Mouse (Mus musculus): ENCODE results near the gene Prrt1. TPM values are rescaled to one million over a fixed set of nuclear protein-coding genes. Genes with fewer than 3 reads are reported as not detected.

Gene Prrt1
- polyA plus RNA-seq, 1 experiment from 2014 or later, result 0.64 TPM

DNA sequence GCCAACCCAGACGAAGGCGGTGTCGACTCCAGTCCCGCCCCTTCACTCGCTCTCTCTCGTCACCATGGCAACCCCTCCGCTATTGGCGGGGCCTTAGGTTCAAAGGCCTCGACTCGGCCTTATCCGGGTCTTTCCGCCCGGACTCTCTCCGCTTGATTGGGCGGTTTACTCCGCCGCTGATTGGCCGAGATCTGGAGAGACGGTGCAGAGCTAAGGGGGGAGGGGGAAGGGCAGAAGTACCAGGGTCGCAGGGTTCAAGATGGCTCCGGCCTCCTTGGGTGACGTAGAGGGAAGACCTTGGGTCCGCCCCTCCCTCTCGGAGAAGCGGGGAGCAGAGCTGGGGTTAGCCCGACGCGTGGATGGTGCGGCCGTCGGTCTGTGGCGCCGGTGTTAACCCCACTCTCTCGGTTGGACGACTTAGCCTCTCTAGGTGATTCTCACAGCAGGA, 25.2 kb upstream of the Prrt1 start, which contains the start of gene Agpat1:
Gene Agpat1, plus strand, starts transcription at position 202 of the 448 bp plus-strand sequence.
- H3K9ac ChIP-seq (ENCODE audit: low read depth, low read length), result peak within 1 kb of the TSS; percentile 91
- H3K27me3 ChIP-seq (replicated peaks; ENCODE audit: control insufficient read depth, insufficient read depth, low read length), result no peaks in the 10 kb centered on the region
- no peaks in the 10 kb centered on the region for H3K9me3 ChIP-seq (ENCODE audit: control insufficient read depth, low read length)
- peak; percentile 100 for DNase-seq (ENCODE audit: low spot score)
- H3K4me2 ChIP-seq (ENCODE audit: low read depth, low read length), result peak within 1 kb of the TSS; percentile 90
- peaks cover 17% of the 10 kb centered on the region for H3K4me1 ChIP-seq (ENCODE audit: control insufficient read depth, insufficient read depth, low read length)
- peak within 1 kb of the TSS; percentile 74 for H3K4me3 ChIP-seq (ENCODE audit: low read depth, low read length)
- peak; percentile 87 for ATAC-seq (ENCODE audit: low read depth)
- WGBS, result under 1% methylated on average over 31 of the region's 35 CpGs
- peaks cover 21% of the 10 kb centered on the region for H3K36me3 ChIP-seq (ENCODE audit: control insufficient read depth, insufficient read depth, low read length)
- H3K27ac ChIP-seq (replicated peaks; ENCODE audit: low read depth, low read length), result peak within 1 kb of the TSS; percentile 89

DNA sequence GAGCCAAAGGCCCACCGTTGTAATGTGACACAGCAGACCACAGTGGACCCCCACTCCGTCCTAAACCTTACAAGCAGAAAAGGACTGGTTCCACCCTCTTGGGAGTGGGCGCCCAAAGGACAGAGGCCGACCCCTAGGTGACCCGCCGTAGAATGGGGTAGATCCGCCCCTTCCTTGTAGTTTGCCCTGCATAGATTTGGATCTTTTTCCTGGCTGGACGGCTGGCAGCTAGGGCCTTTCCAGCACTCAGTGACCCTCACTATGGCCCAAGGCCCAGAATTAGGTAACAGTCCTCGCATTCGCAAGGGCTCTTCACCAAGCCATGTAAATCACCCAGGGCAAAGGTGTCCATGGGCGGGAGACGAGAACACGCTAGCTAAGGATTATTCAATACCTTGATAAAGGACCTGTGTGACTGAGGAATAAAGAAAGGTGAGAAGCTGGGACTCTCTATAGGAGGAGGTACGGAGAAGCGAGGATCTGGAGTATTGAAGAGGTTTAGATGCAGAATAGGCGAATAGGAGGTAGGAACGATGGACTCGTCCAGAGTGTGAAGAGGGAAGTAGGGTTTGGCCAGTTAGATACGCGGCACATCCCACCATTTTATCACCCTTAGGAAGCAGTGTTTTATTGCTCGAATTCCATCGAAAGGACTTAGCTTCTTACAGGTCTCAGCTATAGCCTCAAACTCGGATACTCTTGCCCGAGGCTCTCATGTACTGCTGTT, 24.7 kb upstream of the Prrt1 start:
- H3K4me3 ChIP-seq (ENCODE audit: low read depth, low read length), result peak overlapping the region; percentile 74
- H3K36me3 ChIP-seq (ENCODE audit: control insufficient read depth, insufficient read depth, low read length), result peaks cover 21% of the 10 kb centered on the region
- peak overlapping the region; percentile 91 for H3K9ac ChIP-seq (ENCODE audit: low read depth, low read length)
- no peaks in the 10 kb centered on the region for H3K9me3 ChIP-seq (ENCODE audit: control insufficient read depth, low read length)
- peaks cover 17% of the 10 kb centered on the region for H3K4me1 ChIP-seq (ENCODE audit: control insufficient read depth, insufficient read depth, low read length)
- H3K27ac ChIP-seq (replicated peaks; ENCODE audit: low read depth, low read length), result peak overlapping the region; percentile 89
- H3K4me2 ChIP-seq (ENCODE audit: low read depth, low read length), result peak overlapping the region; percentile 90
- ATAC-seq (ENCODE audit: low read depth) (no peak), DNase-seq (ENCODE audit: low spot score) (no peak)
- no peaks in the 10 kb centered on the region for H3K27me3 ChIP-seq (replicated peaks; ENCODE audit: control insufficient read depth, insufficient read depth, low read length)
- WGBS, result 21% methylated on average over 24 of the region's 24 CpGs

DNA sequence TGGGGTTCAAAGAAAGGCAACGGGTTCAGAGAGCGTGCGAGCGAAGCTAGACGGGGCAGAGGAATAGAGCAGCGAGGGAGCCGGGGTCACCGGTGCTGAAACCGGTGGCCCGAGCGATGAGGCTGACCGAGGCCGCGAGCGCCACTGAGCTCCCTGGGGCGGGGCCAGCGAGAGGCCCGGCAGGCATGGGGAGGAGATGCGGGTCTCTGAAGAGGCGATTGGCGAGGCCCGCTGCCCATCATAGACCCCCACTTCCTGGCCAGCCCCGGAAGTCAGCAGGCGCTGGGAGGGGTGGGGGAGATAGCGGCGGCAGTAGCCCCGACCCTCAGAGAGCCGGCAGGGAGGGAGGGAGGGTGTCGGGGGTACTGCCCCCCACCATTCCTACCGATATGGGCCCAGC, 23.7 kb upstream of the Prrt1 start:
- ATAC-seq (ENCODE audit: low read depth) (peak; percentile 48), DNase-seq (ENCODE audit: low spot score) (peak; percentile 97)
- Histone ChIP-seq H3K9me3 (ENCODE audit: control insufficient read depth, low read length) (no peaks in the 10 kb centered on the region), H3K4me3 (ENCODE audit: low read depth, low read length) (peak overlapping the region; percentile 74), H3K27me3 (replicated peaks; ENCODE audit: control insufficient read depth, insufficient read depth, low read length) (no peaks in the 10 kb centered on the region), H3K4me2 (ENCODE audit: low read depth, low read length) (peak overlapping the region; percentile 90), H3K27ac (replicated peaks; ENCODE audit: low read depth, low read length) (peak overlapping the region; percentile 89), H3K4me1 (ENCODE audit: control insufficient read depth, insufficient read depth, low read length) (peaks cover 17% of the 10 kb centered on the region), H3K9ac (ENCODE audit: low read depth, low read length) (peak overlapping the region; percentile 91), H3K36me3 (ENCODE audit: control insufficient read depth, insufficient read depth, low read length) (peaks cover 14% of the 10 kb centered on the region)
- 0% methylated on average over 6 of the region's 30 CpGs for WGBS

DNA sequence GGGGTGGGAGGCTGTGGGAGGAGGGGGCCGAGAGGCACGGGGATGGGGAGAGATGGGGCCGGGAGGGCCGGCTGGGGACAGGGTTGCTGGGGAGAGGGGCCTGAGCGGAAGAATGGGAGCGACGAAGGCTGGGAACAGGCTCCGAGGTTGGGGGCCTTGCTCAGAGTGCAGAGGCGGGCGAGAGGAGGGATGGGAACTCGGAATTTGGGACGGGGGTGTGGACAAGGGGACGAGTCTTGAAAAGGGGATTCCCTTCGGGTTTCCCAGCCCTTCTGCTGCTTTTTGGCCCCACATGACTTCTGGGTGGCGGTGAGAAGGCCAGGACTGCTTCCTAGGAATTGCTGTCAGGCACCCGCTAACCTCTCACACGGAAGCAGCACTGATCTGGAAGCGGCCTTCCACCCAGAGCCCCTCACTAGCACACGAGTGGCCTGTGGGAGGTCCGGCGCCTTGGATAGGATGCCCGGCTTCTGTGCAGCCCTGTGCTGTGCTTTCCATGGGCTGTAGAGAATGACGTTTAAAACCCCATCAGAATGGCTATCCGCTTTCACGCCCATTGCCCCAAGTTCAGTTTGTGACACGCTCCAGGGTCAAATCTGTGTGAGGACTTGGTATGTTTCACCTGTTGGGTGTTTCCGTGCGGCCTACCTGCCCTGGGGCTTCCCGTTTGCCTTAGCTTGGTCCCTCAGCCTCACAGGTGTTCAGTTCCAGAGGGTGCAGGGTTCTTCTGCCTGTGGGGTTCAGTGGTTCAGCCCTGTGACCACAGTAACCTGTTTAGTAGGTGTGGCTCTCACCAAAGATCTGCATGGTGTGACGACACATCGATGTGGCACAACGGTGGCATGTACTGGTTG, 22.9 kb upstream of the Prrt1 start:
- Histone ChIP-seq H3K27ac (replicated peaks; ENCODE audit: low read depth, low read length) (peak overlapping the region; percentile 82), H3K9me3 (ENCODE audit: control insufficient read depth, low read length) (no peaks in the 10 kb centered on the region), H3K36me3 (ENCODE audit: control insufficient read depth, insufficient read depth, low read length) (peaks cover 14% of the 10 kb centered on the region), H3K27me3 (replicated peaks; ENCODE audit: control insufficient read depth, insufficient read depth, low read length) (no peaks in the 10 kb centered on the region), H3K4me3 (ENCODE audit: low read depth, low read length) (peak overlapping the region; percentile 74), H3K9ac (ENCODE audit: low read depth, low read length) (peak overlapping the region; percentile 91), H3K4me2 (ENCODE audit: low read depth, low read length) (peak overlapping the region; percentile 90), H3K4me1 (ENCODE audit: control insufficient read depth, insufficient read depth, low read length) (peaks cover 17% of the 10 kb centered on the region)
- no peak for DNase-seq (ENCODE audit: low spot score)
- 14% methylated on average over 29 of the region's 32 CpGs for WGBS
- ATAC-seq (ENCODE audit: low read depth), result no peak

DNA sequence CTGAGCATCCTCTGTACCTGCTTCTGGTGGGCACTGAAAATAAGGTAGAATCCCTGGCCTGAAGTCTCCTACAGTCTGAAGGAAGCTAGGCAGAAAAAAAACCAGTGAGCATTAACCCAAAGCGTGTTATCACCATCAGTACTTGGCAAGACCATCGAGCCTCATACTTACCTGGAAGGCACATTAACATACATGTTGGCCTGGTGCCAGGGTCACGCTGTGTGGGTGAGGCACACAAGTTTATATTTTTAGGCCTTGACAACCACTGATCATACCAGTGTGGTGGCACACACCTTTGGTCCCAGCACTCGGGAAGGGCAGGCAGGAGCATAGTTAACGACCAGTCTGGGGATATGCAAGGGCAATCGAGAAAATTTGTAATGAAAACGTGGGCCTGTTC, 21.3 kb upstream of the Prrt1 start:
- no peak for DNase-seq (ENCODE audit: low spot score)
- H3K4me2 ChIP-seq (ENCODE audit: low read depth, low read length), result no peak overlapping the region
- no peak overlapping the region for H3K27ac ChIP-seq (replicated peaks; ENCODE audit: low read depth, low read length)
- no peak overlapping the region for H3K9ac ChIP-seq (ENCODE audit: low read depth, low read length)
- no peak for ATAC-seq (ENCODE audit: low read depth)
- 79% methylated on average over 7 of the region's 7 CpGs for WGBS
- peaks cover 9% of the 10 kb centered on the region for H3K4me1 ChIP-seq (ENCODE audit: control insufficient read depth, insufficient read depth, low read length)
- H3K27me3 ChIP-seq (replicated peaks; ENCODE audit: control insufficient read depth, insufficient read depth, low read length), result no peaks in the 10 kb centered on the region
- H3K4me3 ChIP-seq (ENCODE audit: low read depth, low read length), result no peak overlapping the region
- no peaks in the 10 kb centered on the region for H3K9me3 ChIP-seq (ENCODE audit: control insufficient read depth, low read length)
- H3K36me3 ChIP-seq (ENCODE audit: control insufficient read depth, insufficient read depth, low read length), result peaks cover 24% of the 10 kb centered on the region

DNA sequence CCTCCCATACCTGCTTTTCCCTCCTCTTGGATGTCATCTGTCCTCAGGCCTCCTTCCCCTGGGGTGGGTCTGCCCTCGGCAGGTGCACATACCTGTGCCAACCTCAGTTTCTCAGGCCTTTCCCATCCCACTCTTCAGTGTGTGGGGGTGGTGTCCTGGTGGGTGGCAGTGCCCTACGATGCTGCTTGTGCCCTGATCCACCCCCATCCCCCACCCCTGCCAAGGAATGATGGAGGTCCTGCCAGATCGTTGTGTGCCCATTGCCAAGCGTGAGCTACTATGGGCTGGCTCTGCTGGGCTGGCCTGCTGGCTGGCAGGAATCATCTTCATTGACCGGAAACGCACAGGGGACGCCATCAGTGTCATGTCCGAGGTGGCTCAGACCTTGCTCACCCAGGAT, 18.3 kb upstream of the Prrt1 start:
- Histone ChIP-seq H3K27me3 (replicated peaks; ENCODE audit: control insufficient read depth, insufficient read depth, low read length) (no peaks in the 10 kb centered on the region), H3K9ac (ENCODE audit: low read depth, low read length) (no peak overlapping the region), H3K27ac (replicated peaks; ENCODE audit: low read depth, low read length) (no peak overlapping the region), H3K4me2 (ENCODE audit: low read depth, low read length) (no peak overlapping the region), H3K4me1 (ENCODE audit: control insufficient read depth, insufficient read depth, low read length) (no peaks in the 10 kb centered on the region), H3K4me3 (ENCODE audit: low read depth, low read length) (no peak overlapping the region), H3K9me3 (ENCODE audit: control insufficient read depth, low read length) (no peaks in the 10 kb centered on the region), H3K36me3 (ENCODE audit: control insufficient read depth, insufficient read depth, low read length) (peaks cover 47% of the 10 kb centered on the region)
- 89% methylated on average over 8 of the region's 8 CpGs for WGBS
- no peak for DNase-seq (ENCODE audit: low spot score)
- no peak for ATAC-seq (ENCODE audit: low read depth)

DNA sequence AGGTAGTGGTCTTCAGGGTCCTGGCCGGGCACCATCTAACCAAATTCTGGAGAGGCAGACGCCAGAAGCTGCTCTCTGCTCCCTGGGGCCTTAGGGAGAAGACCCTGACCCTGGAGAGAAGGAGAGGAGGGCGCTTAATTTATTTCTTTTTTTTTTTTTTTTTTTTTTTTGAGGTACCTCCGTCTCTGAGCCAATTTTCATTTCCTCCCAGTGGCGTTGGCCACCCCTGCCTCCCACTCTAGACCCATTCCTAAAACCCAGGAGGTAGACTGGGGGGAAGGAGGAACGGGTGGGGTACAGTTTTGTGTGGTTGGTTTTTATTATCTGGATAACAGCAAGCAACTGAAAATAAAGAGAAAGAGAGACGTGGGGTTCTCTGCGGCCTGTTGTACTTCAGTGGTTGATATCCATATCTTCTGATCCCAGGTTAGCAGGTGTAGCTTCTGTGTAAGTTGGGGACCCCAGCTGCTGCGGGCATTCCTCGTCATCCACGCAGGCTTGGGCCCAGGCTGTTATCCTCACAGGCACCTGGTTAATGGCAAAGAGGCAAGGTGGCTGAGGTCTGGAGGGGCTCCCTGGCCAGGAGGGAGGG, 16.2 kb upstream of the Prrt1 start:
- Histone ChIP-seq H3K4me1 (ENCODE audit: control insufficient read depth, insufficient read depth, low read length) (no peaks in the 10 kb centered on the region), H3K9ac (ENCODE audit: low read depth, low read length) (no peak overlapping the region), H3K9me3 (ENCODE audit: control insufficient read depth, low read length) (no peaks in the 10 kb centered on the region), H3K27me3 (replicated peaks; ENCODE audit: control insufficient read depth, insufficient read depth, low read length) (no peaks in the 10 kb centered on the region), H3K36me3 (ENCODE audit: control insufficient read depth, insufficient read depth, low read length) (peaks cover 63% of the 10 kb centered on the region), H3K4me3 (ENCODE audit: low read depth, low read length) (no peak overlapping the region), H3K27ac (replicated peaks; ENCODE audit: low read depth, low read length) (no peak overlapping the region), H3K4me2 (ENCODE audit: low read depth, low read length) (no peak overlapping the region)
- 91% methylated on average over 10 of the region's 11 CpGs for WGBS
- DNase-seq (ENCODE audit: low spot score) (no peak), ATAC-seq (ENCODE audit: low read depth) (no peak)

DNA sequence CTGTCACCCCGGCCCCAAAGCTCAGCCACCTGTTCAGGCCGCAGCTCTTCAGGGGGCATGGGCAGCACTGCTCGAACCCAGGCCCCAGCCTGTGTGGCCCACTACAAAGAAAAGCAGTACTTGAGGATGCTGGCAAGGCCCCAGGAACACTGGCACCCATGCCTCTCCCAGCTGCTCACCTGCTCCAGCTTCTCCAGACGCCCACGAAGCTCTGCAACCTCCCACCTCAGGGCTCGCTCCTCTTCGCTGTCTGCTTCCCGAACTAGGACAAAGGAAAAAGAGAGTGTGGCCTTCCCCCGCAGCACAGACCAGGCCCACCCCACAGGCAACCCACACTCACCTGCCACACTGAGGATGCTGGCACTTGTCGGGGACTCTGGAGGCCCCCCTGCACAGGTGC, 15.5 kb upstream of the Prrt1 start:
- H3K4me3 ChIP-seq (ENCODE audit: low read depth, low read length), result no peak overlapping the region
- H3K4me2 ChIP-seq (ENCODE audit: low read depth, low read length), result no peak overlapping the region
- H3K4me1 ChIP-seq (ENCODE audit: control insufficient read depth, insufficient read depth, low read length), result no peaks in the 10 kb centered on the region
- no peak overlapping the region for H3K27ac ChIP-seq (replicated peaks; ENCODE audit: low read depth, low read length)
- no peak for ATAC-seq (ENCODE audit: low read depth)
- DNase-seq (ENCODE audit: low spot score), result no peak
- peaks cover 63% of the 10 kb centered on the region for H3K36me3 ChIP-seq (ENCODE audit: control insufficient read depth, insufficient read depth, low read length)
- H3K9me3 ChIP-seq (ENCODE audit: control insufficient read depth, low read length), result no peaks in the 10 kb centered on the region
- no peak overlapping the region for H3K9ac ChIP-seq (ENCODE audit: low read depth, low read length)
- no peaks in the 10 kb centered on the region for H3K27me3 ChIP-seq (replicated peaks; ENCODE audit: control insufficient read depth, insufficient read depth, low read length)
- WGBS, result 82% methylated on average over 10 of the region's 10 CpGs

Data from embryonic facial prominence, embryonic 14.5 days (tissue).